Mouse (Mus musculus) neural tube, embryonic 14.5 days (tissue): Measurements from ENCODE around the gene Galm. TPM values are rescaled to one million over a fixed set of nuclear protein-coding genes. Genes with fewer than 3 reads are reported as not detected.
"Not testable (repeated sequence)": the region's sequence is repeated elsewhere in the genome, so short reads cannot be mapped to it uniquely, and the experiment has no call there.

Experiments used
- ATAC-seq: fragments of 200-750 bp; cut with Nextera tagmentation; 2 replicates; pipeline ENCODE4 v1.8.0; 2017; ENCODE audit warnings: low read depth, mild to moderate bottlenecking, moderate TSS enrichment, moderate library complexity
- H3K27ac ChIP-seq: fragments of 300-500 bp; sonication (generic); 2 replicates; pipeline ENCODE4 v1.5.1; 2014; ENCODE audit warnings: low read depth, mild to moderate bottlenecking, control low read depth, low read length, moderate library complexity, mixed read lengths
- H3K27me3 ChIP-seq: fragments of 300-500 bp; sonication (generic); 2 replicates; pipeline ENCODE4 v1.6.1; 2014; ENCODE audit warnings: low read length; ENCODE audit not compliant: control insufficient read depth, insufficient read depth
- H3K36me3 ChIP-seq: fragments of 300-500 bp; sonication (generic); 2 replicates; pipeline ENCODE4 v1.6.1; 2014; ENCODE audit warnings: low read length, mixed read lengths; ENCODE audit not compliant: control insufficient read depth, insufficient read depth
- H3K4me1 ChIP-seq: fragments of 300-500 bp; sonication (generic); 2 replicates; pipeline ENCODE4 v1.6.1; 2014; ENCODE audit warnings: low read length; ENCODE audit not compliant: control insufficient read depth, insufficient read depth
- H3K4me2 ChIP-seq: fragments of 300-500 bp; sonication (generic); 2 replicates; pipeline ENCODE4 v1.6.1; 2014; ENCODE audit warnings: mild to moderate bottlenecking, low read depth, low read length, control low read depth
- H3K4me3 ChIP-seq: fragments of 300-500 bp; sonication (generic); 2 replicates; pipeline ENCODE4 v1.5.1; 2014; ENCODE audit warnings: low read depth, low read length, control low read depth, mixed read lengths
- H3K9ac ChIP-seq: fragments of 300-500 bp; sonication (generic); replicated peaks from 2 replicates; pipeline ENCODE4 v1.6.1; 2014; ENCODE audit warnings: low read depth, mild to moderate bottlenecking, control low read depth, low read length, mixed read lengths
- H3K9me3 ChIP-seq: fragments of 300-500 bp; sonication (generic); 2 replicates; pipeline ENCODE4 v1.6.1; 2016; ENCODE audit warnings: low read length; ENCODE audit not compliant: control insufficient read depth
- WGBS: fragments of 180-500 bp; shearing (Covaris S2); extraction: QIAGEN DNeasy Blood & Tissue Kit; methylation state at CpG from one replicate; pipeline ENCODE4 v1.1.7; 2014; 5-methylcytosine and 5-hydroxymethylcytosine counted together
- polyA plus RNA-seq: library from polyadenylated mRNA; unstranded; fragments of >200 nt; fragmentation: Nextera tagmentation; extraction: Ambion mirVana; gene quantifications from 2 replicates; pipeline ENCODE4 v1.2.1, GENCODE M21; 2014

Gene Galm
- polyA plus RNA-seq, 1 experiment from 2014 or later: 0.79 TPM

DNA sequence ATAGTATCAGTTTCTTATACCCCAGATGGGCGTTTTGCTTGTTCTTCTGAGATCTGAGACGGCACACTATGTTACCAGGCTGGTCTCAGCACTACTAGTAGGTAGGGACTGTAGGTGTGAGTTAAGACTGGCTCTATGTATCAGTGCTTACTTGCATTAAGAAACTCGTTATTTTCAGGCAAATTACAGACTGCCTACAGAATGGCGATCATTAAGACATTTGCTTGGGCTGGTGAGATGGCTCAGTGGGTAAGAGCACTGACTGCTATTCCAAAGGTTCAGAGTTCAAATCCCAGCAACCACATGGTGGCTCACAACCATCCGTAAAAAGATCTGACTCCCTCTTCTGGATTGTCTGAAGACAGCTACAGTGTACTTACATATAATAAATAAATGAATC, 97.9 kb downstream of the Galm start:
- H3K4me1 ChIP-seq, H3K36me3 ChIP-seq, H3K9me3 ChIP-seq, H3K27ac ChIP-seq, H3K27me3 ChIP-seq: not testable (repeated sequence)
- ATAC-seq: peak; percentile 21; the same call in 1 of the 2 replicates
- H3K4me2 ChIP-seq: peak overlapping the region; percentile 69
- H3K4me3 ChIP-seq: peak overlapping the region; percentile 57
- 55% methylated on average over 4 of the region's 5 CpGs for WGBS
- H3K9ac ChIP-seq: peak overlapping the region; percentile 62; the same call in 1 of the 2 replicates

DNA sequence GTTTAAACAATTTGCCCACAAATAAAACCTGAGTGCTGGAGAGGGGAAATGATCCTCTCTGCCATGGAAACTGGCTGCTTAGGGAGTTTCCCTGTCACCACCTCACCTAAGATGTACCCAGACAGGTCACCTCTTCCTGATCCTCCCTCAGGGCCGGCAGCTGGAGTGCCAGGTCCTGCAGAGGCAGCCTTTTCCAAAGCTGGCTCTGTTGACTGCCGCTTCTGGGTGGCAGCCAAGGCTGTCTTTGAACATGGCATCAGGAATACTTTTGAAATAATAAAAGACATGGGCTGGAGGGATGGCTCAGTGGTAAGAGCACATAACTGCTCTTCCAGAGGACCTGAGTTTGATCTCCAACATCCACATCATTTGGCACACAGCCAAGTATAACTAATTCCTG, 102.1 kb downstream of the Galm start:
- no peak for ATAC-seq
- Histone ChIP-seq H3K36me3 (no peaks in the 10 kb centered on the region), H3K4me1 (peaks cover 4% of the 10 kb centered on the region), H3K4me2 (no peak overlapping the region), H3K4me3 (no peak overlapping the region), H3K27me3 (no peaks in the 10 kb centered on the region), H3K9ac (no peak overlapping the region), H3K9me3 (no peaks in the 10 kb centered on the region), H3K27ac (no peak overlapping the region; the same call in 1 of the 2 replicates)
- 83% methylated on average over 2 of the region's 2 CpGs for WGBS

DNA sequence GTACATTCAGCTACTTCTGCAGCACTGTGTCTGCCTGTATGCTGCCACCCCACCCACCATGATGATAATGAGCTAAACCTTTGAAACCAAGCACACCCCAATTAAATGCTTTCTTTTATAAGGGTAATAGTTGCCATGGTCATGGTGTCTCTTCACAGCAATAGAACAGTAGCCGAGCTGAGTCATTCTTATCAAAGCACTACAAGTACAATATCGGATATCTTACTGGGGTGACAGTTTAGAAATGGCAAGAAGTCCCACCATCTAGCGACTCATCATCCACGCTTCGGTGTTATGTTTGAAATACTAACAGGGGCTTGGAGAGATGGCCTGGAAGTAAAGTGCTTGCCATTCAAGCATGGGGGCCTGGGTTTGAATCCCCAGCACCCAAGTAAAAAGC, 106.6 kb downstream of the Galm start:
- WGBS: 94% methylated on average over 5 of the region's 5 CpGs
- H3K36me3 ChIP-seq: peaks cover 15% of the 10 kb centered on the region

DNA sequence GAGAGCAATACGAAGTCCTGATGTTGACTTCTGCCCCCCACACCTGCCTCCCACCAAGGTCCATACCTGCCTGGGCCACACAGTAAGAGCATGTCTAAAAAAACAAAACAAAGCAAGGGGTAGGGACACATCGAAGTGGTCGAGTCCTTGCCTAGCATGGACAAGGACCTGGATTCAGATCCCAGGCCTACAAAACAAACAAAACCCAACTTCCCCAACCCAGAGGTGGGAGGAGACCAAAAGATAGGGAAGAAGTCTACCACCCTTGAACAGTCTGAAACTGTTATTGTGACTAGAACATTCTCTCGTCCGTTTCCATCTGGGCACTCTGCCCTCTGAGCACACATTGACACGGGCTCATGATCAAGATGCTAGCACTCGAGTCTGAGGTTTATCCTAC, 107.1 kb downstream of the Galm start:
- Histone ChIP-seq H3K27ac (no peak overlapping the region), H3K4me2 (no peak overlapping the region), H3K4me3 (no peak overlapping the region), H3K9me3 (no peaks in the 10 kb centered on the region), H3K4me1 (no peaks in the 10 kb centered on the region), H3K9ac (no peak overlapping the region), H3K36me3 (peaks cover 20% of the 10 kb centered on the region), H3K27me3 (no peaks in the 10 kb centered on the region)
- ATAC-seq: no peak
- WGBS: 87% methylated on average over 7 of the region's 7 CpGs

More for the DNA sequence above, 106.6 kb downstream of the Galm start:
- Histone ChIP-seq H3K4me1 (no peaks in the 10 kb centered on the region), H3K4me2 (no peak overlapping the region), H3K4me3 (no peak overlapping the region), H3K27me3 (no peaks in the 10 kb centered on the region), H3K27ac (no peak overlapping the region), H3K9ac (no peak overlapping the region), H3K9me3 (no peaks in the 10 kb centered on the region)
- no peak for ATAC-seq

Other genes starting within 250 kb of the Galm start
- 45.4 and 47.6 TPM in 2 replicates for gene Atl2, start 231.3 kb upstream of the Galm start, polyA plus RNA-seq
- gene Hnrnpll, start 65.1 kb upstream of the Galm start, polyA plus RNA-seq: 66.5 and 69.3 TPM in 2 replicates
- 400 and 447 TPM in 2 replicates for gene Srsf7, start 79.8 kb downstream of the Galm start, polyA plus RNA-seq
- gene Ttc39d, start 80.0 kb downstream of the Galm start, polyA plus RNA-seq: 0.11 and 0.14 TPM in 2 replicates
- 17.2 and 17.9 TPM in 2 replicates for gene Gemin6, start 97.0 kb downstream of the Galm start, polyA plus RNA-seq
- 56.7 and 60.1 TPM in 2 replicates for gene Morn2, start 162.7 kb downstream of the Galm start, polyA plus RNA-seq
- gene Dhx57, start 163.0 kb downstream of the Galm start, polyA plus RNA-seq: 52.8 and 60.1 TPM in 2 replicates
- gene Arhgef33, start 179.9 kb downstream of the Galm start, polyA plus RNA-seq: 1.5 and 3.1 TPM in 2 replicates
- gene Gm10190, start 246.1 kb downstream of the Galm start, polyA plus RNA-seq: 2.1 and 2.5 TPM in 2 replicates